Mouse (Mus musculus): Measurements from ENCODE around the gene Wfdc1.

Gene Wfdc1

DNA sequence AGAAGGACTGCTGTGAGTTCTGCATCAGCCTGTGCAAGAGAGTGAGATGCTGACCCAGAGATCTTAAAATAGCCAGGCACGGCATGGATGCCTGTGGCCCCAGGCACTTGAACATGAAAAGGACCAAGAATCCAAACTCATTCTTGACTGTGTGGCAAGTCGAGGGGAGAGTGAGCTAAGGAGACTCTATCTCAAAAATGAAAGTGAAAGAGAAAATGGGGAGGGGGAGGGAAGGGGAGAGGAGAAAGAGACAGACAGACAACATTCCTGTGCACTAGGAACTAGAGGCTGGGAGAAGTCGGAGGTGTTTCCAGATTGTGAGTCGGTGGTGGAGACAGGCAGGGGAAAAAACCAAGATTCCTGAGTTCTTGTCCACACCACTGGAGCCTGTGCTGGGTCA, 57.5 kb downstream of the Wfdc1 start:
- in situ Hi-C loops (cut with MboI; ENCODE audit: unreplicated experiment in 2 of 2), result no loop called here

DNA sequence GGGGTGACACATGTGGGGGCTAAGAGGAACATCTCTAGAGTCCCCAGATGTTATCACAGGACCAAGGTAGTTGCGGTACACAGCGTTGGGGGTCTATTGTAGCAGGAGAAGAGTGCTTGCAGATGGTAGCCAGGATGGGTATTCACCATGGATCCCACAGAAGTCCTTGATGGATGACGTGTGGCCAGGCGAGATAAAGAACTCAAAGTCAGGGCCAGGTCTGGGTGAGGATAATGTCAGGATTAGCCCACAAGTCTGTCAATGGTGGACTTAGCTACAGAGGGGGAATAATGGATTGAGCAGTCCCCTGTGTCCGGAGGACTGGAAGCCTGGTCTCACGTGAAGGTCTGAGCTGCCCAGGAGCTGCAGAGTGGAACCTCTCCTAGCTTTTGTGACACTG, 58.4 kb downstream of the Wfdc1 start:
- in situ Hi-C loops (cut with MboI; ENCODE audit: unreplicated experiment in 2 of 2), result no loop called here

DNA sequence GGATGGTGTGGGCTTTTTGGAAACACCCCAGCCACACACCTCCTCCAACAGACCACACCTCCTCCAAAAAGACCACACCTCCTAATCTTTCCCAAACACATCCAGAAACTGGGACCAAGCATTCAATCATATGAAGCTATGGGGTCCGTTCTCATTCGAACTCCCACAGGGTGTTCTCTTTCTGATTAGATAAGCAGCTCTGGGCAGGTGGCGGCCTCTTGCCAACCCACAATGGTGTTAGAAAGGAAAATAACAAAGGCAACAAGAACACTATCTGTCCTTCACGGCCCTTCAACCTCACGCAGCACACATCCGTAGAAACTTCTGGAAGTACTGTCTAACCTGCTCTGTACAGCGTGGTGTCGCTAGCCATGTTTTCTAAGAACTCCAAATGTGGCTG, 60.9 kb downstream of the Wfdc1 start:
- in situ Hi-C loops (cut with MboI; ENCODE audit: unreplicated experiment in 2 of 2), result no loop called here

DNA sequence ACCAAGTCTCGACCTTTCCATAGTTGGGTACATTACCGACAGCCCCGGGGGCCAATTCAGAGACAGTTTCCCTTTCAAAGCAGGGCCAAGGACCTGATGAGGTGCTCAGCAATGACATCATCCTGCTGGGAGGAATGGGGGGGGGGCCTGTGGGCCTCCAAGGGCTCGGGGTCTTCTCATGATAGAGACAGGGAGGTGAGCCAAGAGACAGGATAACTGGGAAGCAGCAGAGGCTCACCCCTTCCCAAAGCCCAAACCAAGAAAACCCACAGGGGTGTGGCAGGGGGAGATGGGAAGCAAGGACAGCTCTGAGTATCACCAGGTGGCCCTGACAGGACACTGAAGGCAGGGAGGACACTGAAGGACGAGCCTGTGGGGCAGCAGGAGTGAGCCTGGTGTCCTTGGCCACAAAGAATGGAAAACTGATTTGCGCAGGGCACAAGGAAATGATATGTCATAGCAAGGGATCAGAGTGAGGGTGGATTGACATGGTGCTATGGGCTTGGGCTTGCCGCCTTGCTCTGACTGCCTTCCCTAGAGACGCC, 62.3 kb downstream of the Wfdc1 start:
- in situ Hi-C loops (cut with MboI; ENCODE audit: unreplicated experiment in 2 of 2), result no loop called here

DNA sequence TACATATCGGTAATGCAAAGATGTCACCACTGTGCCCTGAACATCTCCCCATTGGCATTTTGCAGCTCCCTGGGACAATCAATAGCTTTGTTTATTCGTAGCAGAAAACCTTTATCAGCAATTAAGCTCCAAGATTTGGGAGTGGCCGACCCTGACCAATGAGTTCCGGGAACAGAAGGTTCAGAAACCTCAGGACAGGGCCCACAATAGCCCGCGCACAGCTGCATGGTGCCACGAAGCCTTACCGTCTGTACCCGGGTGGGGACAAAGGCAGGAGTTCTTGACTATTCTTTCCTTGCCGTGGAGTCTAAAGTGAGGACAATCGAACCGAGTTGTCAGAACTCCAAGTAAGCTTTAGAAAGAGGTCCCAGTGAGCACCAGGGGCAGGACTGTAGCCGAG, 65.9 kb downstream of the Wfdc1 start:
- in situ Hi-C loops (cut with MboI; ENCODE audit: unreplicated experiment in 2 of 2), result no loop called here

DNA sequence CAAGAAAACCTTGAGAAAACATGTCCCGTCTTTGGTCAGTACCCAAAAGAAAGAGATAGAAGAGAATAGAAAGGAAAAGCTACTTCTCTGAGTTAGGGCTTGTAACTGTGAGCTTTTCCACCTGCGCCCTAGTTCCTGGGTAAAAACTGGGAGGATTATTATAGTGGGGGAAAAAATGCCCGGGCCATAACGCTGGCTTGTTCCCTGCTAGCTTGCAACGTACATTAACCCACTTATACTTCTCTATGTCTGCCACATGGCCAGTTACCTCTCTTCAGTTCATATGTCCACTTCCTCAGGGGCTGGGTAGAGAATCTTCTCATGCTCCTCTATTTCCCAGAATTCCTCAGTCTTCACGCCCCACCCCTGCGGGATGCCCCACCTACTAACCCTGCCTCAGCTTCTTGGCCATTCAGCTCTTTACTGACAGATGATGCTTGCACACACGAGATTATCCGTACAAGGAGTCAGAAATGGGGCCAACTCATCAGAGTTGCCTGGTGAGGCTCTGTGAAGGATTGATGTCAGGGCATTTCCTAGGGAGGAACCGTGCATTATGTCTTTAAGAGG, 70.3 kb downstream of the Wfdc1 start:
- in situ Hi-C loops (cut with MboI; ENCODE audit: unreplicated experiment in 2 of 2), result no loop called here

DNA sequence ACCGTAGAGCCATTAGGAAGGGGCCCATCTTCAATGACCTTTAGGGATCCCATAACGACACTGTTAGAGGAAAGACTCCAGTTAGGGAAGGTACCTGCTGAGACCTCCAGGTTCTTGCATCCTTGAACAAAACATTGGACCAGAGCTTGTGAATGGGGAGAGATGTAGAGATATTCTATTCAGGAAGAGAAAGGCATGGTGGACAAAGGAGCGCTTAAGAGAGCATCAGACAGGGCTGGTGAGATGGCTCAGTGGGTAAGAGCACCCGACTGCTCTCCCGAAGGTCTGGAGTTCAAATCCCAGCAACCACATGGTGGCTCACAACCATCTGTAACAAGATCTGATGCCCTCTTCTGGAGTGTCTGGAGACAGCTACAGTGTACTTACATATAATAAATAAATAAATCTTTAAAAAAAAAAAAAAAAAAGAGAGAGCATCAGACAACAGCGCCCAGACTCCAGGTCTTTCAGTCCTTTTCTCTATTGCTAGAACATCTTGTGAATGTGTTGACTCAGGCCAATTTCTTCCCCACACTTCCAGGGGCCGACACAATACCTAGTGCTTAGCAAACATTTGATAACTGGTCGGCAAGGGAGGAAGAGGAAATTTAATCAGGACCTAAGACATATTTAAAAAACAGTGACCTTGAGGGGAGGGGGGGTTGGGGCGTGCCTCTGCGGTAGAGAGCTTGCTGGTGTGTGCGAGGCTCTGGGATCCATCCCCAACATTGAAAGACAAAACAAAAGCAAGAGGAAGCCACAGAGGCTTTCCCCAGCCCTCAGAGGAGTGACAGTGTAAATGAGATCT, 71.1 kb downstream of the Wfdc1 start:
- in situ Hi-C loops (cut with MboI; ENCODE audit: unreplicated experiment in 2 of 2), result no loop called here
